ENCODE assay signal across 19 mouse cellular contexts in genomic region chr9:118901917-118902316, GRCm38 (mm10). TPM values are rescaled to one million over a fixed set of nuclear protein-coding genes. Genes with fewer than 3 reads are reported as not detected.
A peak's percentile ranks its signal among the peaks of the same experiment; 100 is the strongest.
DNase-seq lines count a peak whose midpoint lies in the region; ATAC-seq lines count a peak whose summit lies in the region.
"Had no signal": no experiment of that assay in that cellular context is flagged by ENCODE, and none has a peak within 500 bp of the region (broad histone marks: within the 10 kb centered on the region; RNA-seq: fewer than 3 reads in every experiment).

No protein-coding gene starts in this region.

- DNase-seq in embryonic facial prominence, embryonic 10.5 days (ENCODE audit: low spot score), result no peak
- peak; percentile 28 for DNase-seq in retina, postnatal 1 day
- no peak for DNase-seq in retina, embryonic 14.5 days (ENCODE audit: low spot score)
- DNase-seq in hindbrain, embryonic 14.5 days (ENCODE audit: low spot score), result peak; percentile 33
- no peak for DNase-seq in adrenal gland, postnatal 14 days
- no peak for DNase-seq in kidney, adult 8-10 months
- DNase-seq: adrenal gland, postnatal 10 days; cerebellum, adult 18-20 months; gastrocnemius, postnatal 10 days; heart, adult 18-20 months; kidney, adult 2 months; kidney, postnatal 36 days; lung, embryonic 14.5 days; right cerebral cortex, postnatal 14 days had no signal

- H3K4me3 ChIP-seq in embryonic facial prominence, embryonic 12.5 days, result no peak overlapping the region
- no peak overlapping the region for H3K4me3 ChIP-seq in embryonic facial prominence, embryonic 10.5 days
- H3K4me3 ChIP-seq in hindbrain, embryonic 14.5 days (replicated peaks; ENCODE audit: low read length), result no peak overlapping the region
- H3K4me3 ChIP-seq in neural tube, embryonic 14.5 days (ENCODE audit: low read depth, low read length), result no peak overlapping the region
- H3K4me3 ChIP-seq: heart, embryonic 15.5 days; liver, embryonic 12.5 days had no signal

- H3K4me2 ChIP-seq in embryonic facial prominence, embryonic 12.5 days (replicated peaks), result no peak overlapping the region
- no peak overlapping the region for H3K4me2 ChIP-seq in hindbrain, embryonic 14.5 days (replicated peaks)
- no peak overlapping the region for H3K4me2 ChIP-seq in neural tube, embryonic 14.5 days (ENCODE audit: low read depth, low read length)
- H3K4me2 ChIP-seq: heart, embryonic 15.5 days; liver, embryonic 12.5 days; lung, embryonic 14.5 days had no signal

- no peaks in the 10 kb centered on the region for H3K27me3 ChIP-seq in embryonic facial prominence, embryonic 12.5 days
- H3K27me3 ChIP-seq in embryonic facial prominence, embryonic 10.5 days (replicated peaks; ENCODE audit: low read depth, poor library complexity, severe bottlenecking), result no peaks in the 10 kb centered on the region
- H3K27me3 ChIP-seq in hindbrain, embryonic 14.5 days (ENCODE audit: control insufficient read depth, insufficient read depth, low read length), result no peaks in the 10 kb centered on the region; the same call in 1 of the 2 replicates
- H3K27me3 ChIP-seq in neural tube, embryonic 14.5 days (ENCODE audit: control insufficient read depth, insufficient read depth, low read length), result no peaks in the 10 kb centered on the region
- H3K27me3 ChIP-seq: heart, embryonic 15.5 days; liver, embryonic 12.5 days had no signal

- 0 out of 2 replicates have a peak overlapping the region, but pooled peaks have one; percentile 6 for H3K27ac ChIP-seq in embryonic facial prominence, embryonic 12.5 days
- H3K27ac ChIP-seq in embryonic facial prominence, embryonic 10.5 days (replicated peaks), result no peak overlapping the region; the same call in 1 of the 2 replicates
- no peak overlapping the region for H3K27ac ChIP-seq in hindbrain, embryonic 14.5 days
- no peak overlapping the region for H3K27ac ChIP-seq in neural tube, embryonic 14.5 days (ENCODE audit: low read depth, low read length)
- H3K27ac ChIP-seq: heart, embryonic 15.5 days; liver, embryonic 12.5 days had no signal

- no peak for ATAC-seq in embryonic facial prominence, embryonic 12.5 days (ENCODE audit: insufficient number of reproducible peaks, insufficient read depth, low FRiP score, low TSS enrichment)
- no peak for ATAC-seq in hindbrain, embryonic 14.5 days (ENCODE audit: low FRiP score)
- peak; percentile 31; the same call in 1 of the 2 replicates for ATAC-seq in neural tube, embryonic 14.5 days (ENCODE audit: low read depth)
- ATAC-seq: liver, embryonic 12.5 days had no signal

- no peaks in the 10 kb centered on the region for H3K9me3 ChIP-seq in embryonic facial prominence, embryonic 12.5 days
- H3K9me3 ChIP-seq in embryonic facial prominence, embryonic 10.5 days, result no peaks in the 10 kb centered on the region
- no peaks in the 10 kb centered on the region for H3K9me3 ChIP-seq in hindbrain, embryonic 14.5 days (ENCODE audit: control insufficient read depth, low read length)
- H3K9me3 ChIP-seq in neural tube, embryonic 14.5 days (ENCODE audit: control insufficient read depth, low read length), result no peaks in the 10 kb centered on the region
- H3K9me3 ChIP-seq: heart, embryonic 15.5 days; liver, embryonic 12.5 days had no signal

- H3K4me1 ChIP-seq in embryonic facial prominence, embryonic 12.5 days, result peaks cover 4% of the 10 kb centered on the region; the same call in 1 of the 2 replicates
- H3K4me1 ChIP-seq in embryonic facial prominence, embryonic 10.5 days, result peaks cover 9% of the 10 kb centered on the region; the same call in 1 of the 2 replicates
- H3K4me1 ChIP-seq in hindbrain, embryonic 14.5 days (replicated peaks; ENCODE audit: control insufficient read depth, insufficient read depth, low read length), result no peaks in the 10 kb centered on the region
- no peaks in the 10 kb centered on the region for H3K4me1 ChIP-seq in neural tube, embryonic 14.5 days (ENCODE audit: control insufficient read depth, insufficient read depth, low read length)
- H3K4me1 ChIP-seq: heart, embryonic 15.5 days; liver, embryonic 12.5 days had no signal

- H3K9ac ChIP-seq in embryonic facial prominence, embryonic 12.5 days, result no peak overlapping the region
- H3K9ac ChIP-seq in hindbrain, embryonic 14.5 days, result no peak overlapping the region
- no peak overlapping the region for H3K9ac ChIP-seq in neural tube, embryonic 14.5 days (replicated peaks; ENCODE audit: low read depth, low read length)
- H3K9ac ChIP-seq: heart, embryonic 15.5 days; liver, embryonic 12.5 days; lung, embryonic 14.5 days had no signal

- peaks cover 16% of the 10 kb centered on the region for H3K36me3 ChIP-seq in embryonic facial prominence, embryonic 12.5 days
- peaks cover 28% of the 10 kb centered on the region for H3K36me3 ChIP-seq in embryonic facial prominence, embryonic 10.5 days (replicated peaks)
- no peaks in the 10 kb centered on the region for H3K36me3 ChIP-seq in hindbrain, embryonic 14.5 days (replicated peaks; ENCODE audit: control insufficient read depth, insufficient read depth)
- no peaks in the 10 kb centered on the region for H3K36me3 ChIP-seq in neural tube, embryonic 14.5 days (ENCODE audit: control insufficient read depth, insufficient read depth, low read length)
- H3K36me3 ChIP-seq: heart, embryonic 15.5 days; liver, embryonic 12.5 days had no signal

- 58% methylated on average over 6 of the region's 6 CpGs for WGBS in embryonic facial prominence, embryonic 12.5 days
- WGBS in embryonic facial prominence, embryonic 10.5 days, result 59% methylated on average over 6 of the region's 6 CpGs
- WGBS in hindbrain, embryonic 14.5 days, result 12% methylated on average over 6 of the region's 6 CpGs
- WGBS in neural tube, embryonic 14.5 days, result 17% methylated on average over 6 of the region's 6 CpGs

RNA-seq across cellular contexts. Expression of gene Ctdspl, which starts 24.3 kb away (rescaled TPM):
- polyA plus RNA-seq in embryonic facial prominence, embryonic 12.5 days (2016; fragmentation: Nextera tagmentation; extraction: Ambion mirVana), result 16.0 and 16.8 TPM in 2 replicates
- 10.1 and 11.0 TPM in 2 replicates for polyA plus RNA-seq in embryonic facial prominence, embryonic 10.5 days (2016; fragmentation: Nextera tagmentation; extraction: Ambion mirVana)
- polyA plus RNA-seq in hindbrain, embryonic 14.5 days (2014; fragmentation: Nextera tagmentation; extraction: Ambion mirVana), result 7.5 and 7.7 TPM in 2 replicates
- 9.8 and 11.1 TPM in 2 replicates for polyA plus RNA-seq in neural tube, embryonic 14.5 days (2014; fragmentation: Nextera tagmentation; extraction: Ambion mirVana)
- total RNA-seq in adrenal gland, postnatal 14 days (2021), result 28.6 and 32.0 TPM in 2 replicates
- total RNA-seq: CH12.LX had no signal

Comparison
In these comparisons a context has a peak if more than half of its experiments do, and no peak if none do; other contexts are left out.
1. DNase-seq: peak in retina, postnatal 1 day (single experiment) and hindbrain, embryonic 14.5 days (single experiment); none in embryonic facial prominence, embryonic 10.5 days (single experiment), retina, embryonic 14.5 days (single experiment), adrenal gland, postnatal 14 days (single experiment) and kidney, adult 8-10 months (0 of 2).